Mouse (Mus musculus) retina, postnatal 1 day (tissue): ENCODE results near the gene Shh.

Experiments
- DNase-seq: peaks from one replicate; pipeline ENCODE4 v3.0.0-alpha.2; 2012

The Shh gene

GRCm38 (mm10) chr5:28458821-28459240 lies 8.2 kb downstream of the Shh start:
- no peak for DNase-seq

GRCm38 (mm10) chr5:28457921-28458641 lies 9.0 kb downstream of the Shh start:
- DNase-seq: peak; percentile 51

GRCm38 (mm10) chr5:28456366-28456765 lies 10.7 kb downstream of the Shh start:
- no peak for DNase-seq

- DNase-seq: no peak
Observed at GRCm38 (mm10) chr5:28455721-28456120, 11.3 kb downstream of the Shh start.

GRCm38 (mm10) chr5:28454546-28454945 lies 12.5 kb downstream of the Shh start:
- DNase-seq: no peak

- DNase-seq: no peak
Observed at GRCm38 (mm10) chr5:28453523-28453922, 13.5 kb downstream of the Shh start.

GRCm38 (mm10) chr5:28453086-28453485 lies 14.0 kb downstream of the Shh start:
- DNase-seq: no peak

- peak; percentile 80 for DNase-seq
Observed at GRCm38 (mm10) chr5:28451053-28451638, 15.9 kb downstream of the Shh start.

GRCm38 (mm10) chr5:28450126-28450890 lies 16.7 kb downstream of the Shh start:
- no peak for DNase-seq

GRCm38 (mm10) chr5:28425926-28426325 lies 41.1 kb downstream of the Shh start:
- DNase-seq: no peak

GRCm38 (mm10) chr5:28423781-28424180 lies 43.3 kb downstream of the Shh start:
- no peak for DNase-seq

- DNase-seq: no peak
Observed at GRCm38 (mm10) chr5:28419640-28420265, 47.3 kb downstream of the Shh start.

- DNase-seq: no peak
Observed at GRCm38 (mm10) chr5:28418734-28419133, 48.3 kb downstream of the Shh start.

GRCm38 (mm10) chr5:28416029-28416428 lies 51.0 kb downstream of the Shh start:
- DNase-seq: no peak

GRCm38 (mm10) chr5:28414076-28414475 lies 53.0 kb downstream of the Shh start:
- no peak for DNase-seq

- no peak for DNase-seq
Observed at GRCm38 (mm10) chr5:28413533-28413932, 53.5 kb downstream of the Shh start.

GRCm38 (mm10) chr5:28412006-28412685 lies 54.9 kb downstream of the Shh start:
- no peak for DNase-seq
